Mouse (Mus musculus): ENCODE results near the gene Apoc2.

Gene Apoc2

DNA sequence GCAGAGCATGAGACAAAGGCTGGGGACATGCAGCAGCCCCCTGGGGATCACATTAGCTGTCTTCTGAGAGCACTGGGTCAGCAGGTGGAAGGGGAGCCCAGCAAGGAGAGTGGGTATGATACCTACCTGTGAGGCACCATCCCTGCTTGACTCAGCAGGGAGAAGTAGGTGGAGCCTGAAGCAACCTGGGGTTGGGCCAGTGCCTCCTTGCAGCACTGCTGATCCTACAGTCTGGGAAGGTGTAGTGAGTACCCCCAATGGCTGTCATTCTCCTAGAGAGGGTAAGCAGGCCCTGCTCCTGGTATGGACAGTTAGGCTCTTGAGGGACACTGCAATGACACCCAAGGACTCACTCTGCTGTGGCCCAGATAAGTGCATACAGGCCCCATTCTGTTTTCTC lies 45.5 kb downstream of the Apoc2 start:
- in situ Hi-C loops (cut with MboI): no loop called here

GRCm38 (mm10) chr7:19629361-19629734 lies 48.4 kb downstream of the Apoc2 start, which contains the start of gene Relb:
Gene Relb (minus strand): TSS chr7:19629438.
- in situ Hi-C loops (cut with MboI): no loop called here

- in situ Hi-C loops (cut with MboI): no loop called here
Observed at GRCm38 (mm10) chr7:19628536-19629360, 49.0 kb downstream of the Apoc2 start.

- in situ Hi-C loops (cut with MboI): no loop called here
Observed at GRCm38 (mm10) chr7:19628192-19628535, 49.6 kb downstream of the Apoc2 start.

- in situ Hi-C loops (cut with MboI): no loop called here
Observed at GRCm38 (mm10) chr7:19627721-19628120, 50.0 kb downstream of the Apoc2 start.

- in situ Hi-C loops (cut with MboI): no loop called here
Observed at GRCm38 (mm10) chr7:19623433-19623832, 54.3 kb downstream of the Apoc2 start.

DNA sequence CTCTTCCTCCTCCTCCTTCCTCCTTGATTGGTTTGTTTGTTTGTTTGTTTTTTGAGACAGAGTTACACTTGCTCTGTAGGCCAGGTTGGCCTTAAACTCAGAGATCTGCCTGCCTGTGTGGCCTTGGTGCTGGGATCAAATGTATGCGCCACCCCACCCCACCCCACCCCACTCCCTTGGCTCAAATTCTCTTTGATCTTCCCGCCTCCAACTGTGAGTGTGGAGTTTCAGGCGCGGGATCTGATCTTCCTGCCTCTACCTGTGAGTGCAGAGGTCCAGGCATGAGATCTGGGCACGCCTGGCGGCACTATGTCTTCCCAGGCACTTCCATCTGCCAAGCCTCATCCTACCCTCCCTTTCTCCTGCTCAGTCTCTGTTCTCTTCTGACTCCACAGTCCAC lies 55.5 kb downstream of the Apoc2 start:
- in situ Hi-C loops (cut with MboI): no loop called here

Measured in mature B cell (primary cell).